Mouse (Mus musculus): ENCODE data around the gene Cbr4. TPM values are rescaled to one million over a fixed set of nuclear protein-coding genes. Genes with fewer than 3 reads are reported as not detected.

Gene Cbr4
- polyA plus RNA-seq, 1 experiment from 2014 or later, result 33.3 TPM

- no peaks in the 10 kb centered on the region for H3K27me3 ChIP-seq (ENCODE audit: control insufficient read depth, insufficient read depth, low read length)
- H3K9ac ChIP-seq (replicated peaks; ENCODE audit: low read depth, low read length), result no peak overlapping the region
- peaks cover 38% of the 10 kb centered on the region for H3K36me3 ChIP-seq (ENCODE audit: control insufficient read depth, insufficient read depth, low read length)
- H3K9me3 ChIP-seq (ENCODE audit: control insufficient read depth, low read depth, low read length), result no peaks in the 10 kb centered on the region
- 0 out of 2 replicates have a peak overlapping the region, but pooled peaks have one; percentile 23 for H3K27ac ChIP-seq (ENCODE audit: low read length)
- no peaks in the 10 kb centered on the region; the same call in 1 of the 2 replicates for H3K4me1 ChIP-seq (ENCODE audit: control insufficient read depth, insufficient read depth, low read length)
- H3K4me2 ChIP-seq (replicated peaks; ENCODE audit: low read depth, low read length), result no peak overlapping the region
- WGBS, result 69% methylated on average over 6 of the region's 6 CpGs
- H3K4me3 ChIP-seq (ENCODE audit: low read depth, low read length), result no peak overlapping the region
- ATAC-seq (ENCODE audit: insufficient number of reproducible peaks, insufficient read depth, low FRiP score, low read depth), result no peak
Observed at GRCm38 (mm10) chr8:61528642-61529041, 41.1 kb downstream of the Cbr4 start.

- H3K9me3 ChIP-seq (ENCODE audit: control insufficient read depth, low read depth, low read length), result no peaks in the 10 kb centered on the region
- no peak overlapping the region for H3K27ac ChIP-seq (ENCODE audit: low read length)
- no peak overlapping the region for H3K4me2 ChIP-seq (replicated peaks; ENCODE audit: low read depth, low read length)
- no peaks in the 10 kb centered on the region for H3K27me3 ChIP-seq (ENCODE audit: control insufficient read depth, insufficient read depth, low read length)
- 74% methylated on average over 22 of the region's 22 CpGs for WGBS
- H3K9ac ChIP-seq (replicated peaks; ENCODE audit: low read depth, low read length), result no peak overlapping the region
- H3K4me3 ChIP-seq (ENCODE audit: low read depth, low read length), result no peak overlapping the region
- ATAC-seq (ENCODE audit: insufficient number of reproducible peaks, insufficient read depth, low FRiP score, low read depth), result no peak
- H3K4me1 ChIP-seq (ENCODE audit: control insufficient read depth, insufficient read depth, low read length), result no peaks in the 10 kb centered on the region; the same call in 1 of the 2 replicates
- peaks cover 39% of the 10 kb centered on the region for H3K36me3 ChIP-seq (ENCODE audit: control insufficient read depth, insufficient read depth, low read length)
Observed at GRCm38 (mm10) chr8:61531944-61532795, 44.6 kb downstream of the Cbr4 start.

- H3K4me3 ChIP-seq (ENCODE audit: low read depth, low read length), result no peak overlapping the region
- no peak for ATAC-seq (ENCODE audit: insufficient number of reproducible peaks, insufficient read depth, low FRiP score, low read depth)
- no peak overlapping the region for H3K9ac ChIP-seq (replicated peaks; ENCODE audit: low read depth, low read length)
- H3K36me3 ChIP-seq (ENCODE audit: control insufficient read depth, insufficient read depth, low read length), result peaks cover 41% of the 10 kb centered on the region
- no peaks in the 10 kb centered on the region for H3K9me3 ChIP-seq (ENCODE audit: control insufficient read depth, low read depth, low read length)
- H3K4me1 ChIP-seq (ENCODE audit: control insufficient read depth, insufficient read depth, low read length), result no peaks in the 10 kb centered on the region; the same call in 1 of the 2 replicates
- 57% methylated on average over 5 of the region's 5 CpGs for WGBS
- H3K27ac ChIP-seq (ENCODE audit: low read length), result no peak overlapping the region
- no peaks in the 10 kb centered on the region for H3K27me3 ChIP-seq (ENCODE audit: control insufficient read depth, insufficient read depth, low read length)
- H3K4me2 ChIP-seq (replicated peaks; ENCODE audit: low read depth, low read length), result no peak overlapping the region
Observed at GRCm38 (mm10) chr8:61532831-61533230, 45.3 kb downstream of the Cbr4 start.

GRCm38 (mm10) chr8:61533356-61533926 lies 45.9 kb downstream of the Cbr4 start:
- H3K27ac ChIP-seq (ENCODE audit: low read length), result no peak overlapping the region
- no peak for ATAC-seq (ENCODE audit: insufficient number of reproducible peaks, insufficient read depth, low FRiP score, low read depth)
- peaks cover 42% of the 10 kb centered on the region for H3K36me3 ChIP-seq (ENCODE audit: control insufficient read depth, insufficient read depth, low read length)
- H3K4me2 ChIP-seq (replicated peaks; ENCODE audit: low read depth, low read length), result no peak overlapping the region
- no peak overlapping the region for H3K4me3 ChIP-seq (ENCODE audit: low read depth, low read length)
- H3K4me1 ChIP-seq (ENCODE audit: control insufficient read depth, insufficient read depth, low read length), result no peaks in the 10 kb centered on the region; the same call in 1 of the 2 replicates
- 49% methylated on average over 16 of the region's 16 CpGs for WGBS
- no peak overlapping the region for H3K9ac ChIP-seq (replicated peaks; ENCODE audit: low read depth, low read length)
- H3K9me3 ChIP-seq (ENCODE audit: control insufficient read depth, low read depth, low read length), result no peaks in the 10 kb centered on the region
- no peaks in the 10 kb centered on the region for H3K27me3 ChIP-seq (ENCODE audit: control insufficient read depth, insufficient read depth, low read length)

- 81% methylated on average over 11 of the region's 11 CpGs for WGBS
- no peak for ATAC-seq (ENCODE audit: insufficient number of reproducible peaks, insufficient read depth, low FRiP score, low read depth)
- Histone ChIP-seq H3K9me3 (ENCODE audit: control insufficient read depth, low read depth, low read length) (no peaks in the 10 kb centered on the region), H3K9ac (replicated peaks; ENCODE audit: low read depth, low read length) (no peak overlapping the region), H3K27ac (ENCODE audit: low read length) (no peak overlapping the region), H3K27me3 (ENCODE audit: control insufficient read depth, insufficient read depth, low read length) (no peaks in the 10 kb centered on the region), H3K4me1 (ENCODE audit: control insufficient read depth, insufficient read depth, low read length) (no peaks in the 10 kb centered on the region), H3K36me3 (ENCODE audit: control insufficient read depth, insufficient read depth, low read length) (peaks cover 48% of the 10 kb centered on the region), H3K4me2 (replicated peaks; ENCODE audit: low read depth, low read length) (no peak overlapping the region), H3K4me3 (ENCODE audit: low read depth, low read length) (no peak overlapping the region)
Observed at GRCm38 (mm10) chr8:61535472-61535871, 47.9 kb downstream of the Cbr4 start.

- 64% methylated on average over 5 of the region's 5 CpGs for WGBS
- Histone ChIP-seq H3K4me2 (replicated peaks; ENCODE audit: low read depth, low read length) (no peak overlapping the region), H3K36me3 (ENCODE audit: control insufficient read depth, insufficient read depth, low read length) (peaks cover 36% of the 10 kb centered on the region), H3K27ac (ENCODE audit: low read length) (no peak overlapping the region), H3K9ac (replicated peaks; ENCODE audit: low read depth, low read length) (no peak overlapping the region), H3K4me3 (ENCODE audit: low read depth, low read length) (no peak overlapping the region), H3K27me3 (ENCODE audit: control insufficient read depth, insufficient read depth, low read length) (no peaks in the 10 kb centered on the region), H3K9me3 (ENCODE audit: control insufficient read depth, low read depth, low read length) (no peaks in the 10 kb centered on the region), H3K4me1 (ENCODE audit: control insufficient read depth, insufficient read depth, low read length) (no peaks in the 10 kb centered on the region)
- ATAC-seq (ENCODE audit: insufficient number of reproducible peaks, insufficient read depth, low FRiP score, low read depth), result no peak
Observed at GRCm38 (mm10) chr8:61537471-61537870, 49.9 kb downstream of the Cbr4 start.

GRCm38 (mm10) chr8:61539828-61540500 lies 52.4 kb downstream of the Cbr4 start:
- Histone ChIP-seq H3K4me1 (ENCODE audit: control insufficient read depth, insufficient read depth, low read length) (peaks cover 6% of the 10 kb centered on the region; the same call in 1 of the 2 replicates), H3K27me3 (ENCODE audit: control insufficient read depth, insufficient read depth, low read length) (no peaks in the 10 kb centered on the region), H3K4me3 (ENCODE audit: low read depth, low read length) (no peak overlapping the region), H3K27ac (ENCODE audit: low read length) (no peak overlapping the region), H3K4me2 (replicated peaks; ENCODE audit: low read depth, low read length) (no peak overlapping the region), H3K36me3 (ENCODE audit: control insufficient read depth, insufficient read depth, low read length) (peaks cover 40% of the 10 kb centered on the region), H3K9me3 (ENCODE audit: control insufficient read depth, low read depth, low read length) (no peaks in the 10 kb centered on the region), H3K9ac (replicated peaks; ENCODE audit: low read depth, low read length) (no peak overlapping the region)
- WGBS, result 37% methylated on average over 7 of the region's 7 CpGs
- no peak for ATAC-seq (ENCODE audit: insufficient number of reproducible peaks, insufficient read depth, low FRiP score, low read depth)

GRCm38 (mm10) chr8:61549585-61549984 lies 62.1 kb downstream of the Cbr4 start:
- no peaks in the 10 kb centered on the region; the same call in 1 of the 2 replicates for H3K4me1 ChIP-seq (ENCODE audit: control insufficient read depth, insufficient read depth, low read length)
- WGBS, result 75% methylated on average over 39 of the region's 41 CpGs
- no peak overlapping the region for H3K27ac ChIP-seq (ENCODE audit: low read length)
- no peak overlapping the region for H3K4me3 ChIP-seq (ENCODE audit: low read depth, low read length)
- ATAC-seq (ENCODE audit: insufficient number of reproducible peaks, insufficient read depth, low FRiP score, low read depth), result no peak
- no peak overlapping the region for H3K4me2 ChIP-seq (replicated peaks; ENCODE audit: low read depth, low read length)
- H3K27me3 ChIP-seq (ENCODE audit: control insufficient read depth, insufficient read depth, low read length), result no peaks in the 10 kb centered on the region
- peaks cover 27% of the 10 kb centered on the region for H3K36me3 ChIP-seq (ENCODE audit: control insufficient read depth, insufficient read depth, low read length)
- H3K9me3 ChIP-seq (ENCODE audit: control insufficient read depth, low read depth, low read length), result peaks cover 6% of the 10 kb centered on the region; the same call in 1 of the 2 replicates
- H3K9ac ChIP-seq (replicated peaks; ENCODE audit: low read depth, low read length), result no peak overlapping the region

Measured in stomach, embryonic 14.5 days (tissue).